Mouse (Mus musculus): Measurements from ENCODE around the gene Arhgap29. TPM values are rescaled to one million over a fixed set of nuclear protein-coding genes. Genes with fewer than 3 reads are reported as not detected.

Gene Arhgap29
- polyA plus RNA-seq, 1 experiment: 2.1 TPM

DNA sequence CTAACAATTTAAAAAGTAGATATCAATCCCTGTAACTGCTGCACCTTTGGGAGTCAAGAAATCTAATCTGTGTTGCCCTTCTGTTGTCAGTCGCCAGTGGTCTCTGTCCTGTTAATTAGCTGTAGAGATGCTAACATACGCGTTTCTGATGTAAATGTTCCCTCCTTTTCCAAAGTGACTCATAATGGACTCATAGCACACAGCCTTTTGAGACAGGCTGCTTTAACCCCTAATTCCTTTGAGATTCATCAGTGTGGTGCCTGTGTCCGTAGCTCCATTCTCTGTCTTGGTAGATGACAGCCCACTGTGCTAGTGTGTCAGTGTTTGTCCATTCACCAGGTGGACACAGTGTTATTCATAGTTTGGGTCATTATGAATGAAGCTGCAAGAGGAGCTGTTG, 42.8 kb downstream of the Arhgap29 start:
- Histone ChIP-seq H3K27me3 (replicated peaks) (no peaks in the 10 kb centered on the region), H3K36me3 (replicated peaks; ENCODE audit: low read length) (peaks cover 82% of the 10 kb centered on the region), H3K4me1 (peaks cover 22% of the 10 kb centered on the region), H3K4me3 (replicated peaks) (no peak overlapping the region), H3K9me3 (no peaks in the 10 kb centered on the region)
- TF ChIP-seq FLI1 (IDR thresholded peaks at IDR 0.05; ENCODE audit: low read length): no peak
- no peak for TF ChIP-seq GATA1 (IDR thresholded peaks at IDR 0.05; ENCODE audit: borderline replicate concordance, low read length)

DNA sequence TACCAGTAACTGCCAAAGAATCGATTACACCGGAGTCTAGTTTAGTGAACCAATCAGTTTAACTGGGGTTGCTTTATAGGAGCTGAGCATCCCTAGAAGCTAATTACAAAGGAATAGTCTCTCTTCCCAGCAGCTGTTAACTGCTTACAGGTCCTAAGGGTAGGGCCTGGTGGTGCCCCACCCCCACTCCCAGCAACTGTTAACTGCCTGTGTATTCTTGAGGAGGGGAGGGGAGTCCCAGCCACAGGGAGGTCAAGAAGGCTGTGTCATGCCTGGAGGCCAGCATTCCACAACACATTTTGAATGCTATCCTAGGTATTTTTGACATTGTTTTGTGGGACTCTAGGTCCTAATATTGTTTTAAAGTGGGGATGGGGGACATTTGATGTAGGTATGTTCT, 47.6 kb downstream of the Arhgap29 start:
- TF ChIP-seq GATA1 (IDR thresholded peaks at IDR 0.05; ENCODE audit: borderline replicate concordance, low read length): no peak
- TF ChIP-seq FLI1 (IDR thresholded peaks at IDR 0.05; ENCODE audit: low read length): no peak
- peaks cover 78% of the 10 kb centered on the region for H3K36me3 ChIP-seq (replicated peaks; ENCODE audit: low read length)
- H3K4me3 ChIP-seq (replicated peaks): no peak overlapping the region
- H3K27me3 ChIP-seq (replicated peaks): no peaks in the 10 kb centered on the region
- peaks cover 32% of the 10 kb centered on the region for H3K4me1 ChIP-seq
- H3K9me3 ChIP-seq: no peaks in the 10 kb centered on the region

DNA sequence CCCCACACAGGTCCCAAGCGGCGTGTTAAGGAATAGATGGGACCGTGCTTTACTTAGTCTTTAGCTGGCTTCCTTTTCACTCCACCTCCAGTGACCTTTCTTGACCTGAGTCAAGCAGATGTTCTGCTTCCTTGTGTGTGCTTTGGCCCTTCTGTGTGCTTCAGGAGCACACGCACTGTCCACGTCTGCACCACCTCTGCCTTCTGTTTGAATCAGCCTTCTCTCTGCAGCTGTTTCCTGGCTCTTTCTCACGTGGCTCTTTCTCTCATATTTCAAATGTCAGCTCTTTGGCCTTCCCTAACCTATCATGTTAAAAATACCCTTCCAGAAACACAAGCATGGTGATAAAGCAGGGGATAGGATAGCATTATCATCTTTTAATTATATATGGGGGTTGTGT, 49.2 kb downstream of the Arhgap29 start:
- H3K9me3 ChIP-seq: no peaks in the 10 kb centered on the region
- H3K36me3 ChIP-seq (replicated peaks; ENCODE audit: low read length): peaks cover 77% of the 10 kb centered on the region
- H3K4me1 ChIP-seq: peaks cover 29% of the 10 kb centered on the region
- TF ChIP-seq GATA1 (IDR thresholded peaks at IDR 0.05; ENCODE audit: borderline replicate concordance, low read length) (no peak), FLI1 (IDR thresholded peaks at IDR 0.05; ENCODE audit: low read length) (no peak)
- no peaks in the 10 kb centered on the region for H3K27me3 ChIP-seq (replicated peaks)
- H3K4me3 ChIP-seq (replicated peaks): no peak overlapping the region

DNA sequence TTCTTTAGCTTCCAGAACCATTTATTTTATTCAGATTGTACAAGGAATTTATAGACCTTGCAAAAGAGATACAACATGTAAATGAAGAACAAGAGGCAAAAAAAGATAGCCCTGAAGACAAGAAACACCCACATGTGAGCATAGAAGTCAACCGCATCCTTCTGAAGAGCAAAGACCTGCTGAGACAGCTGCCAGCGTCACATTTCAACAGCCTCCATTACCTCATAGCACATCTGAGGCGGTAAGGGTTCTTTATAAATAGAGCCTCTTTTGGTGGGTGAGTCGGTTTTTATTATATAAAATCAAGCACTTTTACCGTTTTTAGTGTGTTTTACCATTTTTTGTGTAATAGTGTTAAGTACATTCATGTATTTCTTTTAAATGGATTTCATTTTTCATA, 57.5 kb downstream of the Arhgap29 start:
- H3K4me3 ChIP-seq (replicated peaks): no peak overlapping the region
- H3K27me3 ChIP-seq (replicated peaks): no peaks in the 10 kb centered on the region
- TF ChIP-seq GATA1 (IDR thresholded peaks at IDR 0.05; ENCODE audit: borderline replicate concordance, low read length) (no peak), FLI1 (IDR thresholded peaks at IDR 0.05; ENCODE audit: low read length) (no peak)
- peaks cover 97% of the 10 kb centered on the region for H3K36me3 ChIP-seq (replicated peaks; ENCODE audit: low read length)
- H3K9me3 ChIP-seq: no peaks in the 10 kb centered on the region
- H3K4me1 ChIP-seq: peaks cover 22% of the 10 kb centered on the region

DNA sequence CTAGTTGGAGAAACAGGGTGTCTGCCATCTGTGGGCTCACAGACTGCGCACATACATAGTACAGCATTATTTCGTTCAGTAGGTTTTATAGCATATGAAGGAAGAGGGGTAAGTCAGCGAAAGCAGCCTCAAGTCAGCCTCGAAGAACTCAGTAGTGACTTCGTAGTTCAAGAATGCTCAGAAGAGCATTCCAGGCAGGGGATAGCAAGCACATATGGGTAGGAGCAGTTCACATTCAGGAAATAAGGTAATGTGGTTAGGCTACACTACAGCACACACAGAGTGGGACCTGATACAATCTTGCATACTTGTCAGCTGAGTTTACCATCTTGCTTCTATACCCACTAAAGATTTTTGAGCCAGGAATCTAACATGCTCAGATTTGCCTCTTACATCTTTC, 58.0 kb downstream of the Arhgap29 start:
- TF ChIP-seq FLI1 (IDR thresholded peaks at IDR 0.05; ENCODE audit: low read length) (no peak), GATA1 (IDR thresholded peaks at IDR 0.05; ENCODE audit: borderline replicate concordance, low read length) (no peak)
- Histone ChIP-seq H3K9me3 (no peaks in the 10 kb centered on the region), H3K4me1 (peaks cover 22% of the 10 kb centered on the region), H3K27me3 (replicated peaks) (no peaks in the 10 kb centered on the region), H3K4me3 (replicated peaks) (no peak overlapping the region), H3K36me3 (replicated peaks; ENCODE audit: low read length) (peaks cover 97% of the 10 kb centered on the region)

DNA sequence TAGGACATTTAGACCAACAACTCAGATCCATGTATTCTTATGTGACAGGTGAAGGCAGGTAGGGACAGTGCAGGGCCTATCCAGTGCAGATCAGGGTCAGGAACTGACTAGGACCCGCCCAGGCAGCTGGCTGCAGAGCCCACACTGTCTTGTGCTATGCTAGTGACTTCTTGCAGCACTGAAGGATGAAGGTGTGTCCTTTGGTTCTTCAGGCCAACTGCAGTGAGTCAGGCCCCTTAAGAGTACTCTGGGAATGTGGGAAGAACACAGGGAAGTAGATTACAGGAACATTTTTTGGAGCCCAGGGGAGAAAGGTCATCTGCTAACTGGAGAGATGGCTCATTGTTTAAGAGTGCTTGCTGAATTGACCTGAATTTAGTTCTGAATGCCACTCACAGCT, 60.1 kb downstream of the Arhgap29 start:
- Histone ChIP-seq H3K9me3 (no peaks in the 10 kb centered on the region), H3K4me1 (peaks cover 39% of the 10 kb centered on the region), H3K27me3 (replicated peaks) (no peaks in the 10 kb centered on the region), H3K36me3 (replicated peaks; ENCODE audit: low read length) (peaks cover 94% of the 10 kb centered on the region), H3K4me3 (replicated peaks) (no peak overlapping the region)
- no peak for TF ChIP-seq GATA1 (IDR thresholded peaks at IDR 0.05; ENCODE audit: borderline replicate concordance, low read length)
- TF ChIP-seq FLI1 (IDR thresholded peaks at IDR 0.05; ENCODE audit: low read length): no peak

DNA sequence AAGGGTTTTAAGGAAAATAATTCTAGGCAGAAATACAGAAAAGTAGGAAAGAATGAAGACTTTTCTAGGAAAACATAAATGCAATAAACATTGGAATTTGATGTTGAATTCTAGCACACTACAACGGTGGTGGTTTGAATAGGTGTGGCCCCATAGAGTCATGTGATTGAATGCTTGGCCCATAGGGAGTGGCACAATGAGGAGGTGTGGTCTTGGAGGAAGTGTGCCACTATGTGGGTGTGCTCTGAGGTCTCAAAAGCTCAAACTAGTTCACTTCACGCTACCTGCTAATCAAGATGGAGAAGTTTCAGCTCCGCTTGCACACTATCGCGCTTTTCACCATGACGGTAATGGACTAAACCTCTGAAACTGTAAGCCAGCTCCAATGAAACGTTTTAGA, 66.1 kb downstream of the Arhgap29 start:
- peaks cover 50% of the 10 kb centered on the region for H3K36me3 ChIP-seq (replicated peaks; ENCODE audit: low read length)
- H3K4me1 ChIP-seq: peaks cover 47% of the 10 kb centered on the region
- no peaks in the 10 kb centered on the region for H3K27me3 ChIP-seq (replicated peaks)
- H3K9me3 ChIP-seq: no peaks in the 10 kb centered on the region
- no peak for TF ChIP-seq FLI1 (IDR thresholded peaks at IDR 0.05; ENCODE audit: low read length)
- TF ChIP-seq GATA1 (IDR thresholded peaks at IDR 0.05; ENCODE audit: borderline replicate concordance, low read length): no peak
- H3K4me3 ChIP-seq (replicated peaks): no peak overlapping the region

DNA sequence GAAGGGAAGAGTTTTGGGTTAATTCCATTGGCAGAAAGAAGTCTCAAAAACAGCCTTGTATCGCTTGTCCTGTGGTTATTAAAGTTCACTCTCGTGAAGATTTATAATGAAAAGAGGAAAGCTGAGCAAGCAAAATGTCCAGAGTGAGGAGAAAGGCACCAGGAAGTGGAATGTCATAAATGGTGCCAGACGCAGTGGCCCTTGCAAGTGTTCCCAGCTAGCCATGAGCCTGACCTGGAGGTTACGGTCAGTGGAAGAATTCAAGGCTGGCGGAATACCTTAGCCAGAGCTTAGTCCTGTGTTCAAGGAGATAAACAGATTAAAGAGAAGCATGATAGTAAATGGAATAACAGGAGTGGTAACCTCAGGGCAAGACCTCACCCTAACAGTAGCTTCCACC, 66.8 kb downstream of the Arhgap29 start:
- TF ChIP-seq FLI1 (IDR thresholded peaks at IDR 0.05; ENCODE audit: low read length) (no peak), GATA1 (IDR thresholded peaks at IDR 0.05; ENCODE audit: borderline replicate concordance, low read length) (no peak)
- Histone ChIP-seq H3K36me3 (replicated peaks; ENCODE audit: low read length) (peaks cover 43% of the 10 kb centered on the region), H3K27me3 (replicated peaks) (no peaks in the 10 kb centered on the region), H3K4me1 (peaks cover 41% of the 10 kb centered on the region), H3K4me3 (replicated peaks) (no peak overlapping the region), H3K9me3 (no peaks in the 10 kb centered on the region)

DNA sequence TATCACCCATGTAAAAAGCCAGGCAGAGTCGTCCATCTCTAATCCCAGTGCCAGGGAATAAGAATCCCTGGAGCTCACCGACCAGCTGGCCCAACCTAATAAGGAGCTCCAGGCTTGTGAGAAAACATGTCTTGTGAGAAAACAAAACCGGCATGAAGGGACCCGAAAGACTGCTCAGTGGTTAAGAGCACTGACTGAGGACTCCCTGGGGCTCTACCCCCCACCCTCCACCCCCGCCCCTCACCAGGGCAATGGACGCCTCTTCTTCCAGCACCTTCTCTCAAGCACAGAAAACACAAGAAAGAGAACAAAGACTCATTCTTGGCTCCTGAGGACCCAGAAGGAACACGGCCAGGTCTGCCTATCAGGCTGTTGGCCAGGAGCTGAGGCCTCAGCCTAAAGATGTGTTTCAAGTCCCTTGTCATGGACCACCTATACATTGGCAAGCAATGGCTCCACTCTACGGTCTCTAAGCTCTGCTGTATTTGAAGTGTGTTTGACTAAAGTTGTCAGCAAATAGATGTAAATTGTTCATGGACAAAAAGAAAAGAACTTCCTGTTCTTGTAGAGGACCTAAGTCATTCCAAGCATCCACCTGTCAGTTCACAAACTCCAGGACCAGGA, 68.8 kb downstream of the Arhgap29 start:
- Histone ChIP-seq H3K9me3 (no peaks in the 10 kb centered on the region), H3K36me3 (replicated peaks; ENCODE audit: low read length) (peaks cover 25% of the 10 kb centered on the region), H3K4me3 (replicated peaks) (no peak overlapping the region), H3K27me3 (replicated peaks) (no peaks in the 10 kb centered on the region), H3K4me1 (peaks cover 33% of the 10 kb centered on the region)
- TF ChIP-seq FLI1 (IDR thresholded peaks at IDR 0.05; ENCODE audit: low read length) (no peak), GATA1 (IDR thresholded peaks at IDR 0.05; ENCODE audit: borderline replicate concordance, low read length) (no peak)

DNA sequence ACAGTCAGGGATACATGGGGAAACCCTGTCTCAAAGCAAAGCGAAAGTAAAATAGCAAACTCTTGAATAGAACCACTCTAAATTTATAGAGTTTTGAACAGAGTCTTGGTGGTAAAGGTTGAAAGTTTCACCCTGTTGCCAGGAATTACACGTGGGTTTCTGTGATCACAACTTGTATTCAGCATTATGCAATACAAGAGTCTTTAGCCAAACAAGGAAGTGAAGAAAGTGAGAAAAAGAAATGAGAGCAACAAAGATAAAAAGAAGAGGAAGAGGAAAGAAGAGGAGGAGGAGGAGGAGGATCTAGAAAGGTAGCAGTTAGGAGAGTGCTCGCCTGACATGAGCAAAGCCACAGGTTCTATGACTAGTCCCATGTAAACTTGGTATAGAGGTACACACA, 70.0 kb downstream of the Arhgap29 start:
- peaks cover 27% of the 10 kb centered on the region for H3K4me1 ChIP-seq
- no peaks in the 10 kb centered on the region for H3K9me3 ChIP-seq
- TF ChIP-seq FLI1 (IDR thresholded peaks at IDR 0.05; ENCODE audit: low read length): no peak
- TF ChIP-seq GATA1 (IDR thresholded peaks at IDR 0.05; ENCODE audit: borderline replicate concordance, low read length): no peak

DNA sequence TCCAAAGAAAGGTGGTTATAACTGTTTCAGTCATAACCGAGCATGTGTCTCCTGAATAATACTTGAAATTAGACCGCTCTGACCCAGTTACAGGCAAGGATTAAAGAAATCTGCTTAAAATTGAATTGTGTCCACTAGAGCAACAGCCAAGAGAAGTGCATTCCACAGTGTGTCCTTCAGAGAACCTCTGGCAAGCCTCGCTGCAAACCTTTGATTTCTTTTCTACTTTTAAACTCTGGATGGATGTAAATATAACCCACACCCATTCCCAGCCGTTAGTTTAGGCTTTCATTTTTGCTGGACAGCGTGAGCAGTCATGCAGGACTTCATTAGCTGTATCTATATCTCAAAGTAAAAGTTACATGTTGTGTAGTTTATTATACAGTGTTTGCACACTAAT, 74.3 kb downstream of the Arhgap29 start:
- Histone ChIP-seq H3K9me3 (no peaks in the 10 kb centered on the region), H3K4me3 (replicated peaks) (no peak overlapping the region), H3K4me1 (peaks cover 24% of the 10 kb centered on the region), H3K27me3 (replicated peaks) (no peaks in the 10 kb centered on the region), H3K36me3 (replicated peaks; ENCODE audit: low read length) (no peaks in the 10 kb centered on the region)
- TF ChIP-seq GATA1 (IDR thresholded peaks at IDR 0.05; ENCODE audit: borderline replicate concordance, low read length) (no peak), FLI1 (IDR thresholded peaks at IDR 0.05; ENCODE audit: low read length) (no peak)

More for the DNA sequence above, 70.0 kb downstream of the Arhgap29 start:
- H3K27me3 ChIP-seq (replicated peaks): no peaks in the 10 kb centered on the region
- no peak overlapping the region for H3K4me3 ChIP-seq (replicated peaks)
- peaks cover 16% of the 10 kb centered on the region for H3K36me3 ChIP-seq (replicated peaks; ENCODE audit: low read length)

All from megakaryocyte, embryonic 14.5 days (primary cell).